Mouse (Mus musculus) yolk sac, embryonic 10.5 days (tissue): ENCODE measurements at regions not wholly inside any gene's neighbourhood (a gene's known extent, or its start where the extent isn't known, plus 50 kb on each side); places are given as distances from the start of the nearest gene placed in this dataset.
"Not testable (repeated sequence)": the region's sequence is repeated elsewhere in the genome, so short reads cannot be mapped to it uniquely, and the experiment has no call there.

Experiments used
- DNase-seq: peaks from one replicate; pipeline ENCODE4 v3.0.0-alpha.2; 2017; ENCODE audit warnings: low spot score

DNA sequence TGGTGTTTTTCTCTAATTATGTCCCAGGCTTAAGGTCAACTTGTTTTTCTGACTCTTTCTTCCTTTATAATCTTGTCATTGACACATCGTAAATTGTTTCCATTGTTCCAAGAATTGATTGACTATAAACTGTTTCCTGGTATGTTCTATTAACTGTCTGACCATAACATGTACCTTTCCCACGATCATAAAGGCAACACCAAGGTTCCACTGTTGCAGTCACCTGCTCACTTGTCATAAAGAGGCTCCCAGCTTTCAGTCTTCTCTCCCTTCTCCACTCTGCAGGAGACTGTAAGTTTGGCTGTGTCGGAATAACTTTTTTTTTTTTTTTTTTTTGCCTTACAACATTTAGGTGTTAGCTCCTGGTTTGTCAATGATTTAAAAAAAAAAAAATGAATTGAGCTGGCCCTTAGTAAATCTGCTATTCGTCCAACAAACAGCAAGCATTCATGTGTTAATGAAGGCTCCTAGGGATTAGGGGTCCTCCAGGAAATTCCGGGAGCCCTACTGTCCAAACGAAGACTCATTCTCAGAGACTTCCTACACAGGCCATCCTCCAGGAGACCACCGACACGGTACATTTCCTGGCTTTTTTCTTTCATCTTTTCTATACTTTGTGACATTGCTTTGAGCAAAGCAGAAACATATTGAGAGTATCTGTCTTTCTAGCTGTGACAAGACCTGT, 122.2 kb upstream of the Trim24 start:
- DNase-seq: no peak

DNA sequence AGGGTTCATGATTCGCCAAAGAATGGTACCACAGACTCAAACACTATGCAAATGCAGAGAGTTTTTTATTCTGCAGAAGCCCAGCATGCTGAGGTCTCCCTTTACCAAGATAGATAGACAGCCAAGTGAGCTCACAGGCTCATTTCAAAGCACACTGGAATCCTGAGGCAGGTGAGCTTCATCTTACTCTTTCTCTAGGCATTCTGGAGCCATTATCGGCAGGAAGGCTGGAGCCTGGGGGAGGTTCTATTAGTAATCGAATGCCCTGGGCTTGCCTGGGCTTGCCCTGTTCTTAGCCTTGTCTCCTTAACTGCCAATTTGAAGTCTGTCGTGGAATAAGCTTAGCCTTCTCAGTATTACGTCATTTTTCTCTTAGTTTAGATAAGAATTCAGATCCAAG, 121.6 kb upstream of the Trim24 start:
- DNase-seq: no peak

DNA sequence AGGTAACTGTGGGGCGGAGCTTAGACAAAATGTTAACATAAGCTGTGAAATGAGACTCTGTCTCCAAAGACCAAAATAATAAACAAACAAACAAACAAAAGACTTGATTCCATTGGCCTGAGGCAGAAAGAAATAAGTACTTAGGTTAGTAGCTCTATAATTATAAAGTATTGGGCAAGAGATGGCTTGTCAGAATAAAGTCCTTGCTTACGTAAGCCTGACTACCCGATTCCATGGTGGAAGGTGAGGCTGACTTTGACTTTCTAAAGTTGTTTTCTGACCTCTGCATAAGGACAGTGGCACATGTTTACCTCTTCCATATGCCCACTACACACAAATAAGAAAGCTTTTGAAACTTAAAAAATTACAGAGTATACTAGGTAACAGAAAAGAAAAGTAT, 120.3 kb upstream of the Trim24 start:
- DNase-seq: no peak

GRCm38 (mm10) chr6:37751701-37752100, 118.9 kb upstream of the Trim24 start:
- no peak for DNase-seq

- not testable (repeated sequence) for DNase-seq
Measured at GRCm38 (mm10) chr6:37761003-37761402, 109.6 kb upstream of the Trim24 start.

GRCm38 (mm10) chr6:37763036-37763435, 107.6 kb upstream of the Trim24 start:
- DNase-seq: no peak

- no peak for DNase-seq
Measured at GRCm38 (mm10) chr6:37767690-37768089, 102.9 kb upstream of the Trim24 start.

GRCm38 (mm10) chr6:37773294-37773693, 97.3 kb upstream of the Trim24 start:
- no peak for DNase-seq

DNA sequence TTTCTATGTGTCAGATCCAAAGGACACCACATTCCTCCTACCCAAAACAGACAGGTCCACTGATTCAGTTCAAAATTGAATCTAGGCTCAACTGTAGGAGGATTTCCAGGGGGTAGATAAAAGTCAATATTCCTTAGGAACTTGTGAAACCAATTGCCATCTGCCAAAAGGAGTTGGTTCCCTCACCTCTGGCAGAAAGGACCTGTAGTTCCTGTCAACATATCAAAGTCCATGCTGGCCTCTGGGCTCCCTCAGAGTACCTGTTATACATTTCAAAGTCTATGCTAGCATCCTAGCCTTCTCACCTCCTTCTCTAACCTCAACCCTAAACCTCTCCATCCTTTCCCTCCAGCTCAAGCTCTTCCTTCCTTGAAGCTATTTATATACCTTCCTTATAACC, 95.5 kb upstream of the Trim24 start:
- DNase-seq: no peak

DNA sequence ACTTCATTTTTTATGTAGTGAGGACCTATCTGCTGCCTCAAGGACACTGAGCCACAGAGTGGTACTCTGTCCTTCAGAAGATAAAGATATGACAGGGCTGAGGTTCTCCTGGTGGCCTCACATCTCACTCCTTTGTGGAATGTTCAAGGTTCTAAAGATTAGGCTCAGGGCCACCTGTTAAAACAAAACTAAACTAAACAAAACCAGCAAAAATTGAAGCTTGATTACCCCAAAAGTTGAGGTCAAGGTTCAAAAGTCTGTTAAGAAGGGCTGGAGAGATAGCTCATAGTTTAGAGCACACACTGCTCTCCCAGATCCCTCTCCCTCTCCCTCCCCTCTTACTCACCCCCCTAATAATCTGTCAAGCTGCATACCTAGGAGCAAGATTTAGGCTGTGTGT, 90.7 kb upstream of the Trim24 start:
- DNase-seq: peak; percentile 22

DNA sequence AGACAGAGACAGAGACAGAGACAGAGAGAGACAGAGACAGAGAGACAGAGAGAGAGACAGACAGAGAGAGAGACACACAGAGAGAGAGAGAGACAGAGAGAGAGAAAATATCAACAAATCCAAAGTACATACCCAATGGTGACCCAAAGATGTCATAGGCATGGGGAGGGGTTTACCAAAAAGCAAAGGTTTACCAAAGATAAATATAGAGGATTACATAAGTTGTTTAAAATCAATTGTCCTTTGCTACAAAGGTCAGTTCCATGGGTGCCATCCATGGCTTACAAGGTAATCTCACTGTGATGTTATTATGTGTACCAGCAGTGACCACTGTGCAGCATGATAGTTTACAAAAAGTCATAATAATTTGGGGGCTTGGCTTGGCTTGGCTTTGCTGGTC, 88.7 kb upstream of the Trim24 start:
- no peak for DNase-seq

GRCm38 (mm10) chr6:37785280-37785679, 85.3 kb upstream of the Trim24 start:
- not testable (repeated sequence) for DNase-seq

- DNase-seq: no peak
Measured at GRCm38 (mm10) chr6:37785741-37786140, 84.9 kb upstream of the Trim24 start.

GRCm38 (mm10) chr6:37787858-37788257, 82.8 kb upstream of the Trim24 start:
- not testable (repeated sequence) for DNase-seq

DNA sequence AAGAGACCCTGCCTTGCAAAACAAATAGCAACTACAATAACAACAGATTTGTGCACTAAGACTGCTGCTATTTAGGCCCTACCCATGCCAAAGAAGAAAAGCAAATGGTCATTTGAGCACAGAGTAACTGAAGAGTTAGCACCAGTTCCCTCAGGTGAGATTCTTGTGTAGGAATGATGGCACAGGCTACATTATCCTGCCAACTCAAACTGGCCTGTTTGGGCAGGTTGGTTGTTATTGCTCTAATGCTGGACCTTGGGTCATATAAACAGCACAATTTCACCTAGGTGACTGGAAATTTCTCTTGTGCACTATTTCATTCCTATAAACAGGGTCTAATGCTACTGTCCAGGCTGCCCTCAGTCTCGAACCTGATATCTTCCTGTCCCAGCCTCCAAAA, 79.7 kb upstream of the Trim24 start:
- DNase-seq: no peak

DNA sequence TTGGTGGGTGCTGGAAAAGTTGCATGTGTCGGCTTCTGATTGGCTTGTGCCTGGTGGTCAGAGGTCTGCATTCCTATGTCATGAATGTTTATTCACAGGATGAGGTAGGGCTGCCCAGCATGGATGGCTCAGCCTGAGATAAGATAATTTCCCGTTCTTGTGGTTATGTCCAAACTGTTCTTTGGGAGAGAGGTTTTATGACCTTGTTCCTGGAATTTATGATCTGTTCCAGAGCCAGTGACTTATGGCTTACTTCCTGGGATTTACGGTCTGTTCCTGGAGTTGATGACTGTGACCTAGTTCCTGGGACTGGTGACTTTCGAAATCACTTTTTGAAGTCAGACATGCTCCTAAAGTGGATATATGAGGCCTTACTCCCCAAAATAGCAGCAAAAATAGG, 76.4 kb upstream of the Trim24 start:
- peak; percentile 23 for DNase-seq

DNA sequence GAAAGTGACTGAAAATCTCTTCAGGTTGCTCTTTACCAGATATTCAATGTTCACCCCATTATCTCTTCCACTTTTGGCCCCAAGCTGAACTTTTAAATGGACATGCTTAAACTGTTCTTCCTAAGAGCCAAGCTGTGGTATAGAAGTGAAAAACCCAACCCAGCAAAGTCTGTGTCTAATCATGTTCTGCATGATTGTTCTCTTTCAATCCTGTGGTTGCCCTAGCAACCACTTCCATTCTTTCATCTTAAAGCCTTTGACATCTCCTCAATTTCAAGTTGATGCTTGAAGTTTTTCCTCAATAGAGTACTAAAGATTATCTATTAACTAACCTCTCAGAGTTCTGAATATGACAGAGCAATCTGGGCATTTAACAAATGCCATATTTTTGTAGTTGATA, 75.6 kb upstream of the Trim24 start:
- no peak for DNase-seq

GRCm38 (mm10) chr6:37803231-37803630, 67.4 kb upstream of the Trim24 start:
- DNase-seq: no peak

DNA sequence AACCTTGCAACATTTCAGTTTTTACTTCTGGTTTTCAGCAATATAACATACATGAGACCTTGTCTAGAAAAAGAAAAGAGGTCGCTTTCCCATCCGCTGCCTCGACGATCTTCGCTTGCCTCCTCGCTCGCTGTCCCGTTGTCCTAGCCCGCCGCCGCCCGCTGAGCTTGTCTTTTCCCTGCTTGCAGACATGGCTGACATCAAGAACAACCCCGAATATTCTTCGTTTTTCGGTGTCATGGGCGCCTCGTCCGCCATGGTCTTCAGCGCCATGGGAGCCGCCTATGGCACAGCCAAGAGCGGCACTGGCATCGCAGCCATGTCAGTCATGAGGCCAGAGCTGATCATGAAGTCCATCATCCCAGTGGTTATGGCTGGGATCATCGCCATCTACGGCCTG, 64.7 kb upstream of the Trim24 start:
- not testable (repeated sequence) for DNase-seq

DNA sequence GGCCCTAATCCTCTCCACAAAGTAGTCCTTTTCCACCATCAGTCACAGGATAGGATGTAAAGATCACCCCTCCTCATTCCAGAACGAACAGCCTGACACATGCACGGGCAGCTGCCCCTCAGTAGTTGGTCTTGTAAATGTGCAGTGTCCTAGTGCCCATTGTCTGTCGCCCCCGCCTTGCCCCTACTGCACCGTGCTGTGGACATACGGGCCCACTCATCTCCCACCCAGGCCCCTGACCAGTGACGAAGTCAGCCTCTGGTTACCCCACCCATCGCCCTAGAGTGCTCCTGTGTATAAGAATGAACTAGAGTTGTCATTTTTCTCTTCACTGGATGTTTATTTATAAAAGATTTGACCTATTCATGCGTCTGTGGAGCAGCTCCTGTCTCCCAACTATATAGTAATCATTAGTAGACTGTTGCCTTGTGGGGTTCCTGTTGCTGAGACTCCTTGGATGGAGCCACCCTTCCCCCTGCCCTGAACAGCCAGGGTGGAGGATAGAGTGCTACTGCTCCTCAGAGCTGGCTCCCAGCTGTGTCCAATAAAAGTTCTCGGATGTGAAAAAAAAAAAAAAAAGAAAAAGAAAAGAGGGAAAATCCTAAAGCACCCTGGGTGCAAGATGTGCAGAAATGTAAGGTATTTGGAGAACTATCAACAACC, 64.0 kb upstream of the Trim24 start:
- DNase-seq: not testable (repeated sequence)

- DNase-seq: not testable (repeated sequence)
Measured at GRCm38 (mm10) chr6:37815218-37815617, 55.4 kb upstream of the Trim24 start.
